Mouse (Mus musculus) liver, postnatal 0 days (tissue): ENCODE measurements around the gene Tns1.

Experiments used
- CTCF ChIP-seq: sonication (generic); IDR thresholded peaks from 2 replicates; pipeline ENCODE4 v1.5.1; 2016; ENCODE audit warnings: antibody characterized with exemption, low read depth
- EP300 ChIP-seq: IDR thresholded peaks from 2 replicates; pipeline ENCODE4 v1.6.1; 2016; ENCODE audit warnings: antibody characterized with exemption, low read depth, mild to moderate bottlenecking

GRCm38 (mm10) chr1:73947525-73948304 lies 176.5 kb downstream of the Tns1 start:
- no peak for TF ChIP-seq CTCF
- TF ChIP-seq EP300: no peak
